ENCODE assay signal across 21 mouse cellular contexts in the genomic region with DNA sequence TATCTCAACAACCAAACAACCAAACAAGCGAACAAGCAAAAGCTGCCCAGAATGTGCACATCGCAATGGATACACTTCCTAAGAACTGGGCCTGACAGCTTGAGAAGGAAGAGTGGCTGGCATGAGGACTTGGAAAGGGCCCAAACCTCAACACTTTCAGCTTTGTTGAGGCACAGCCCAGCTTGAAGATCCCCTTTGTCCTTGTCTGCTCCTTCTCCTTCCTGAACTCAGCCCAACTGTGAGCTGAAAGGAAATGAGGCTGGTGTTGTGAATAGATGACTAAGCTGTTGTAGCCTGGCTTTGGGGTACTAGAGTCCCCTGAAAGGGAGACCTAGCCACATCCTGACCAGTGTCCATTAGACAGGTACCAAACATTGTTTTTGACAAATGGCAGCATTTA. TPM values are rescaled to one million over a fixed set of nuclear protein-coding genes. Genes with fewer than 3 reads are reported as not detected.
DNase-seq lines count a peak whose midpoint lies in the region; ATAC-seq and TF ChIP-seq lines count a peak whose summit lies in the region.
"Had no signal": no experiment of that assay in that cellular context is flagged by ENCODE, and none has a peak within 500 bp of the region (broad histone marks: within the 10 kb centered on the region; RNA-seq: fewer than 3 reads in every experiment).

No protein-coding gene starts in this region.

- no peaks in the 10 kb centered on the region for H3K36me3 ChIP-seq in forebrain, postnatal 0 days (ENCODE audit: insufficient read depth)
- H3K36me3 ChIP-seq in forebrain, embryonic 13.5 days (ENCODE audit: poor library complexity, severe bottlenecking): no peaks in the 10 kb centered on the region
- H3K36me3 ChIP-seq in midbrain, postnatal 0 days (ENCODE audit: insufficient read depth, low read length): no peaks in the 10 kb centered on the region
- H3K36me3 ChIP-seq in midbrain, embryonic 10.5 days: no peaks in the 10 kb centered on the region
- no peaks in the 10 kb centered on the region for H3K36me3 ChIP-seq in neural tube, embryonic 15.5 days
- H3K36me3 ChIP-seq: embryonic facial prominence, embryonic 12.5 days; forebrain, embryonic 15.5 days; hindbrain, embryonic 10.5 days had no signal

- no peak overlapping the region for H3K4me2 ChIP-seq in forebrain, postnatal 0 days (ENCODE audit: low read depth)
- H3K4me2 ChIP-seq in forebrain, embryonic 13.5 days: no peak overlapping the region
- no peak overlapping the region for H3K4me2 ChIP-seq in midbrain, postnatal 0 days (ENCODE audit: low read depth, low read length, poor library complexity, severe bottlenecking)
- H3K4me2 ChIP-seq in neural tube, embryonic 15.5 days: no peak overlapping the region
- H3K4me2 ChIP-seq: embryonic facial prominence, embryonic 12.5 days; forebrain, embryonic 15.5 days had no signal

- ATAC-seq in forebrain, postnatal 0 days: peak; percentile 45
- ATAC-seq in forebrain, embryonic 13.5 days: no peak
- no peak for ATAC-seq in midbrain, postnatal 0 days (ENCODE audit: low FRiP score)
- no peak for ATAC-seq in neural tube, embryonic 15.5 days (ENCODE audit: low FRiP score)
- ATAC-seq: forebrain, embryonic 15.5 days; Patski had no signal

- DNase-seq in forebrain, postnatal 0 days: peak; percentile 24
- peak; percentile 12 for DNase-seq in midbrain, postnatal 0 days (ENCODE audit: low spot score)
- DNase-seq in midbrain, embryonic 10.5 days (ENCODE audit: low spot score): no peak
- peak; percentile 6 to 16 for DNase-seq in frontal cortex, postnatal 36 days (ENCODE audit: low spot score in 2 of 2)
- no peak for DNase-seq in kidney, postnatal 36 days
- no peak for DNase-seq in B cell, adult 2 months
- DNase-seq: kidney, adult 2 months; lung, postnatal 4 days had no signal

- no peak overlapping the region for H3K27ac ChIP-seq in forebrain, postnatal 0 days (ENCODE audit: low read depth, low read length)
- no peak overlapping the region for H3K27ac ChIP-seq in forebrain, embryonic 13.5 days
- H3K27ac ChIP-seq in midbrain, postnatal 0 days (ENCODE audit: low read depth, low read length): no peak overlapping the region
- H3K27ac ChIP-seq in midbrain, embryonic 10.5 days (replicated peaks): no peak overlapping the region
- H3K27ac ChIP-seq in neural tube, embryonic 15.5 days (replicated peaks): no peak overlapping the region
- H3K27ac ChIP-seq: embryonic facial prominence, embryonic 12.5 days; forebrain, embryonic 15.5 days; hindbrain, embryonic 10.5 days; liver, embryonic 14.5 days had no signal

- no peak overlapping the region for H3K4me3 ChIP-seq in forebrain, postnatal 0 days (ENCODE audit: low read depth, low read length)
- no peak overlapping the region for H3K4me3 ChIP-seq in forebrain, embryonic 13.5 days
- H3K4me3 ChIP-seq in midbrain, postnatal 0 days (ENCODE audit: low read depth, low read length): no peak overlapping the region
- no peak overlapping the region for H3K4me3 ChIP-seq in midbrain, embryonic 10.5 days
- no peak overlapping the region for H3K4me3 ChIP-seq in neural tube, embryonic 15.5 days (replicated peaks)
- H3K4me3 ChIP-seq: embryonic facial prominence, embryonic 12.5 days; forebrain, embryonic 15.5 days; hindbrain, embryonic 10.5 days had no signal

- TF ChIP-seq CTCF in forebrain, postnatal 0 days (IDR thresholded peaks at IDR 0.05; ENCODE audit: low read depth): no peak
- TF ChIP-seq CTCF in midbrain, postnatal 0 days (IDR thresholded peaks at IDR 0.05): no peak

- H3K27me3 ChIP-seq in forebrain, postnatal 0 days (ENCODE audit: insufficient read depth, low read length): no peaks in the 10 kb centered on the region
- H3K27me3 ChIP-seq in forebrain, embryonic 13.5 days: no peaks in the 10 kb centered on the region
- no peaks in the 10 kb centered on the region for H3K27me3 ChIP-seq in midbrain, postnatal 0 days (ENCODE audit: insufficient read depth, low read length)
- no peaks in the 10 kb centered on the region for H3K27me3 ChIP-seq in midbrain, embryonic 10.5 days (ENCODE audit: low read depth, poor library complexity, severe bottlenecking)
- no peaks in the 10 kb centered on the region for H3K27me3 ChIP-seq in neural tube, embryonic 15.5 days (replicated peaks)
- H3K27me3 ChIP-seq: embryonic facial prominence, embryonic 12.5 days; forebrain, embryonic 15.5 days; Patski had no signal

- H3K4me1 ChIP-seq in forebrain, postnatal 0 days (ENCODE audit: insufficient read depth): no peaks in the 10 kb centered on the region
- no peaks in the 10 kb centered on the region for H3K4me1 ChIP-seq in forebrain, embryonic 13.5 days
- no peaks in the 10 kb centered on the region for H3K4me1 ChIP-seq in midbrain, postnatal 0 days (ENCODE audit: insufficient read depth, low read length)
- H3K4me1 ChIP-seq in midbrain, embryonic 10.5 days: no peaks in the 10 kb centered on the region
- H3K4me1 ChIP-seq in neural tube, embryonic 15.5 days: no peaks in the 10 kb centered on the region
- H3K4me1 ChIP-seq: embryonic facial prominence, embryonic 12.5 days; forebrain, embryonic 15.5 days; hindbrain, embryonic 10.5 days had no signal

- H3K9ac ChIP-seq in forebrain, postnatal 0 days: no peak overlapping the region
- no peak overlapping the region for H3K9ac ChIP-seq in forebrain, embryonic 13.5 days
- no peak overlapping the region for H3K9ac ChIP-seq in midbrain, postnatal 0 days (replicated peaks; ENCODE audit: low read length, poor library complexity, severe bottlenecking)
- no peak overlapping the region for H3K9ac ChIP-seq in neural tube, embryonic 15.5 days (replicated peaks)
- H3K9ac ChIP-seq: embryonic facial prominence, embryonic 12.5 days; forebrain, embryonic 15.5 days; liver, embryonic 14.5 days had no signal

- no peaks in the 10 kb centered on the region for H3K9me3 ChIP-seq in forebrain, postnatal 0 days (ENCODE audit: low read length)
- no peaks in the 10 kb centered on the region for H3K9me3 ChIP-seq in forebrain, embryonic 13.5 days (replicated peaks)
- H3K9me3 ChIP-seq in midbrain, postnatal 0 days (ENCODE audit: low read length): no peaks in the 10 kb centered on the region
- H3K9me3 ChIP-seq in midbrain, embryonic 10.5 days (replicated peaks): no peaks in the 10 kb centered on the region
- no peaks in the 10 kb centered on the region for H3K9me3 ChIP-seq in neural tube, embryonic 15.5 days (replicated peaks)
- H3K9me3 ChIP-seq: embryonic facial prominence, embryonic 12.5 days; forebrain, embryonic 15.5 days; hindbrain, embryonic 10.5 days had no signal

- 83% methylated on average over 2 of the region's 2 CpGs for WGBS in forebrain, postnatal 0 days
- WGBS in forebrain, embryonic 13.5 days: 97% methylated on average over 2 of the region's 2 CpGs
- 87% methylated on average over 2 of the region's 2 CpGs for WGBS in midbrain, postnatal 0 days
- WGBS in midbrain, embryonic 10.5 days: 93% methylated on average over 2 of the region's 2 CpGs
- WGBS in neural tube, embryonic 15.5 days: 96% methylated on average over 2 of the region's 2 CpGs

RNA-seq across cellular contexts. Expression of gene Ang2, which starts 1.1 kb away (rescaled TPM):
- not detected in 2 replicates for total RNA-seq in forebrain, postnatal 0 days (2014; rRNA removed)
- not detected in 2 replicates for polyA plus RNA-seq in forebrain, postnatal 0 days (2015; fragmentation: Nextera tagmentation; extraction: Ambion mirVana)
- polyA plus RNA-seq in forebrain, embryonic 13.5 days (2015; fragmentation: Nextera tagmentation; extraction: Ambion mirVana): not detected in 2 replicates
- not detected in 2 replicates for total RNA-seq in midbrain, postnatal 0 days (2014; rRNA removed)
- not detected in 2 replicates for polyA plus RNA-seq in midbrain, postnatal 0 days (2015; fragmentation: Nextera tagmentation; extraction: Ambion mirVana)
- not detected in 2 replicates for polyA plus RNA-seq in midbrain, embryonic 10.5 days (2016; fragmentation: Nextera tagmentation; extraction: Ambion mirVana)
- polyA plus RNA-seq in neural tube, embryonic 15.5 days (2015; fragmentation: Nextera tagmentation; extraction: Ambion mirVana): not detected in 2 replicates
- total RNA-seq: adrenal gland, adult 2 months; heart, adult 8-10 months had no signal
- polyA plus RNA-seq: adrenal gland, adult 2 months; cerebellum, adult 2 months; embryonic facial prominence, embryonic 12.5 days; forebrain, embryonic 15.5 days; hindbrain, embryonic 10.5 days; kidney, adult 2 months; liver, embryonic 14.5 days; Patski; small intestine, adult 2 months had no signal

RNA-seq across cellular contexts. Expression of gene Ear14, which starts 3.1 kb away (rescaled TPM):
- total RNA-seq in forebrain, postnatal 0 days (2014; rRNA removed): not detected in 2 replicates
- not detected in 2 replicates for polyA plus RNA-seq in forebrain, postnatal 0 days (2015; fragmentation: Nextera tagmentation; extraction: Ambion mirVana)
- polyA plus RNA-seq in forebrain, embryonic 13.5 days (2015; fragmentation: Nextera tagmentation; extraction: Ambion mirVana): not detected in 2 replicates
- not detected in 2 replicates for total RNA-seq in midbrain, postnatal 0 days (2014; rRNA removed)
- not detected in 2 replicates for polyA plus RNA-seq in midbrain, postnatal 0 days (2015; fragmentation: Nextera tagmentation; extraction: Ambion mirVana)
- polyA plus RNA-seq in midbrain, embryonic 10.5 days (2016; fragmentation: Nextera tagmentation; extraction: Ambion mirVana): not detected in 2 replicates
- not detected in 2 replicates for polyA plus RNA-seq in neural tube, embryonic 15.5 days (2015; fragmentation: Nextera tagmentation; extraction: Ambion mirVana)
- total RNA-seq: adrenal gland, adult 2 months; heart, adult 8-10 months; left cerebral cortex, adult 8-10 months had no signal
- polyA plus RNA-seq: adrenal gland, adult 2 months; C2C12; cerebellum, adult 2 months; embryonic facial prominence, embryonic 12.5 days; forebrain, embryonic 15.5 days; hindbrain, embryonic 10.5 days; kidney, adult 2 months; liver, embryonic 14.5 days; Patski; small intestine, adult 2 months had no signal

RNA-seq across cellular contexts. Expression of gene Rnase2b, which starts 38.0 kb away (rescaled TPM):
- not detected in 2 replicates for total RNA-seq in forebrain, postnatal 0 days (2014; rRNA removed)
- polyA plus RNA-seq in forebrain, postnatal 0 days (2015; fragmentation: Nextera tagmentation; extraction: Ambion mirVana): not detected in 2 replicates
- not detected in 2 replicates for polyA plus RNA-seq in forebrain, embryonic 13.5 days (2015; fragmentation: Nextera tagmentation; extraction: Ambion mirVana)
- not detected in 2 replicates for total RNA-seq in midbrain, postnatal 0 days (2014; rRNA removed)
- not detected in 2 replicates for polyA plus RNA-seq in midbrain, postnatal 0 days (2015; fragmentation: Nextera tagmentation; extraction: Ambion mirVana)
- polyA plus RNA-seq in midbrain, embryonic 10.5 days (2016; fragmentation: Nextera tagmentation; extraction: Ambion mirVana): not detected in 2 replicates
- not detected in 2 replicates for polyA plus RNA-seq in neural tube, embryonic 15.5 days (2015; fragmentation: Nextera tagmentation; extraction: Ambion mirVana)
- total RNA-seq: adrenal gland, adult 2 months; heart, adult 8-10 months; left cerebral cortex, adult 8-10 months had no signal
- polyA plus RNA-seq: adrenal gland, adult 2 months; C2C12; cerebellum, adult 2 months; embryonic facial prominence, embryonic 12.5 days; forebrain, embryonic 15.5 days; hindbrain, embryonic 10.5 days; kidney, adult 2 months; liver, embryonic 14.5 days; Patski; small intestine, adult 2 months had no signal

RNA-seq across cellular contexts. Expression of gene Rnase1, which starts 53.5 kb away (rescaled TPM):
- not detected in 2 replicates for total RNA-seq in forebrain, postnatal 0 days (2014; rRNA removed)
- 0.21 TPM in 1 of 2 replicates, not detected in the other for polyA plus RNA-seq in forebrain, postnatal 0 days (2015; fragmentation: Nextera tagmentation; extraction: Ambion mirVana)
- 0.24 TPM in 1 of 2 replicates, not detected in the other for polyA plus RNA-seq in forebrain, embryonic 13.5 days (2015; fragmentation: Nextera tagmentation; extraction: Ambion mirVana)
- total RNA-seq in midbrain, postnatal 0 days (2014; rRNA removed): 1.0 TPM in 1 of 2 replicates, not detected in the other
- 0.34 and 0.78 TPM in 2 replicates for polyA plus RNA-seq in midbrain, postnatal 0 days (2015; fragmentation: Nextera tagmentation; extraction: Ambion mirVana)
- polyA plus RNA-seq in midbrain, embryonic 10.5 days (2016; fragmentation: Nextera tagmentation; extraction: Ambion mirVana): 0.22 TPM in 1 of 2 replicates, not detected in the other
- polyA plus RNA-seq in neural tube, embryonic 15.5 days (2015; fragmentation: Nextera tagmentation; extraction: Ambion mirVana): 1.1 and 1.5 TPM in 2 replicates
- polyA plus RNA-seq: adrenal gland, adult 2 months; C2C12; embryonic facial prominence, embryonic 12.5 days; hindbrain, embryonic 10.5 days; liver, embryonic 14.5 days; Patski had no signal

RNA-seq across cellular contexts. Expression of gene Rnase2a, which starts 55.9 kb away (rescaled TPM):
- not detected in 2 replicates for total RNA-seq in forebrain, postnatal 0 days (2014; rRNA removed)
- not detected in 2 replicates for polyA plus RNA-seq in forebrain, postnatal 0 days (2015; fragmentation: Nextera tagmentation; extraction: Ambion mirVana)
- not detected in 2 replicates for polyA plus RNA-seq in forebrain, embryonic 13.5 days (2015; fragmentation: Nextera tagmentation; extraction: Ambion mirVana)
- total RNA-seq in midbrain, postnatal 0 days (2014; rRNA removed): not detected in 2 replicates
- not detected in 2 replicates for polyA plus RNA-seq in midbrain, postnatal 0 days (2015; fragmentation: Nextera tagmentation; extraction: Ambion mirVana)
- not detected in 2 replicates for polyA plus RNA-seq in midbrain, embryonic 10.5 days (2016; fragmentation: Nextera tagmentation; extraction: Ambion mirVana)
- polyA plus RNA-seq in neural tube, embryonic 15.5 days (2015; fragmentation: Nextera tagmentation; extraction: Ambion mirVana): not detected in 2 replicates
- total RNA-seq: left cerebral cortex, adult 8-10 months had no signal
- polyA plus RNA-seq: adrenal gland, adult 2 months; C2C12; cerebellum, adult 2 months; embryonic facial prominence, embryonic 12.5 days; forebrain, embryonic 15.5 days; hindbrain, embryonic 10.5 days; kidney, adult 2 months; liver, embryonic 14.5 days; Patski; small intestine, adult 2 months had no signal

Comparison
In these comparisons a context has a peak if more than half of its experiments do, and no peak if none do; other contexts are left out.
1. DNase-seq: peak in forebrain, postnatal 0 days (single experiment), midbrain, postnatal 0 days (single experiment) and frontal cortex, postnatal 36 days (2 of 2); none in midbrain, embryonic 10.5 days (single experiment), kidney, postnatal 36 days (0 of 2) and B cell, adult 2 months (0 of 2).